ENCODE assay signal across 18 mouse cellular contexts in the genomic region with DNA sequence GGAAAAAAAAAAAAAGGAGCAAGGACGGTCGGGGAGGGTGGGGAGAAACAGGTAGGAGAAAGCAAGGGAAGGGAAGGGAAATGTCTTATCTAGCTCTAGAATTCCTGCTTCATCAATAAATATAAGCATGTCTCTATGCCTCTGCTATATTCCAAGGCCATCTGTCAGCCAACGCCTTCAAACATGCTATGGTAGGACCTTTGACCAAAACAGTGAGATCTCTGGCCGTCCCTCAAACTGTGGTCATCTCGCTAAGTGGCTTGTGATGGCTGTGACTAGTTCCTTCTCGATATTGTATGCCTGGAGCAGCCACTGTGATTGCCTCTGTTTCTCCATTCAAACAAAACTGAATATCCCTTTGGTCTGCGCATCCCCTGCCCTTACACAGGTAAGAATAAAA. TPM values are rescaled to one million over a fixed set of nuclear protein-coding genes. Genes with fewer than 3 reads are reported as not detected.
DNase-seq lines count a peak whose midpoint lies in the region; ATAC-seq and TF ChIP-seq lines count a peak whose summit lies in the region.
"Had no signal": no experiment of that assay in that cellular context is flagged by ENCODE, and none has a peak within 500 bp of the region (broad histone marks: within the 10 kb centered on the region; RNA-seq: fewer than 3 reads in every experiment).

No protein-coding gene starts in this region.

- peak; percentile 44; the same call in 1 of the 2 replicates for ATAC-seq in lung, embryonic 14.5 days (ENCODE audit: insufficient read depth)
- no peak for ATAC-seq in lung, postnatal 0 days

- H3K27me3 ChIP-seq in lung, embryonic 14.5 days (ENCODE audit: insufficient read depth, low read length): no peaks in the 10 kb centered on the region
- H3K27me3 ChIP-seq in lung, postnatal 0 days (replicated peaks; ENCODE audit: insufficient read depth, low read length): no peaks in the 10 kb centered on the region

- no peak for TF ChIP-seq EP300 in lung, postnatal 0 days (IDR thresholded peaks at IDR 0.05)

- H3K36me3 ChIP-seq in lung, embryonic 14.5 days (ENCODE audit: insufficient read depth): no peaks in the 10 kb centered on the region
- H3K36me3 ChIP-seq in lung, postnatal 0 days (ENCODE audit: insufficient read depth, low read length): no peaks in the 10 kb centered on the region
- H3K36me3 ChIP-seq: embryonic facial prominence, embryonic 13.5 days; embryonic facial prominence, embryonic 15.5 days; forebrain, embryonic 10.5 days; forebrain, embryonic 12.5 days had no signal

- no peaks in the 10 kb centered on the region for H3K9me3 ChIP-seq in lung, embryonic 14.5 days (ENCODE audit: low read depth, low read length)
- no peaks in the 10 kb centered on the region for H3K9me3 ChIP-seq in lung, postnatal 0 days (ENCODE audit: low read length)
- H3K9me3 ChIP-seq: embryonic facial prominence, embryonic 13.5 days; embryonic facial prominence, embryonic 15.5 days; forebrain, embryonic 12.5 days had no signal

- no peak overlapping the region for H3K27ac ChIP-seq in lung, embryonic 14.5 days (ENCODE audit: low read depth)
- no peak overlapping the region for H3K27ac ChIP-seq in lung, postnatal 0 days (ENCODE audit: low read length)
- H3K27ac ChIP-seq: embryonic facial prominence, embryonic 13.5 days; embryonic facial prominence, embryonic 15.5 days; forebrain, embryonic 10.5 days; forebrain, embryonic 12.5 days had no signal

- no peak overlapping the region for H3K4me3 ChIP-seq in lung, embryonic 14.5 days (ENCODE audit: low read depth, low read length)
- no peak overlapping the region for H3K4me3 ChIP-seq in lung, postnatal 0 days (ENCODE audit: low read depth, low read length)
- H3K4me3 ChIP-seq in lung, adult 2 months (replicated peaks; ENCODE audit: extremely low read depth, low read depth, low read length): no peak overlapping the region
- H3K4me3 ChIP-seq: embryonic facial prominence, embryonic 13.5 days; embryonic facial prominence, embryonic 15.5 days; erythroblast, embryonic 14.5 days; forebrain, embryonic 10.5 days; forebrain, embryonic 12.5 days had no signal

- TF ChIP-seq POLR2A in lung, adult 2 months (IDR thresholded peaks at IDR 0.05; ENCODE audit: borderline replicate concordance, extremely low read depth, low read depth, low read length): no peak

- H3K4me1 ChIP-seq in lung, embryonic 14.5 days (ENCODE audit: insufficient read depth): no peaks in the 10 kb centered on the region
- no peaks in the 10 kb centered on the region for H3K4me1 ChIP-seq in lung, postnatal 0 days (ENCODE audit: insufficient read depth, low read depth, low read length)
- no peaks in the 10 kb centered on the region for H3K4me1 ChIP-seq in lung, adult 2 months (ENCODE audit: control insufficient read depth, insufficient read depth, low read length)

- no peak overlapping the region for H3K4me2 ChIP-seq in lung, embryonic 14.5 days
- H3K4me2 ChIP-seq in lung, postnatal 0 days (replicated peaks; ENCODE audit: low read depth, low read length): no peak overlapping the region
- H3K4me2 ChIP-seq: embryonic facial prominence, embryonic 15.5 days had no signal

- no peak for TF ChIP-seq CTCF in lung, embryonic 14.5 days (IDR thresholded peaks at IDR 0.05; ENCODE audit: low read depth)
- no peak for TF ChIP-seq CTCF in lung, postnatal 0 days (IDR thresholded peaks at IDR 0.05)
- TF ChIP-seq CTCF in lung, adult 2 months (IDR thresholded peaks at IDR 0.05; ENCODE audit: insufficient read depth, low read length): no peak

- H3K9ac ChIP-seq in lung, embryonic 14.5 days: no peak overlapping the region
- no peak overlapping the region for H3K9ac ChIP-seq in lung, postnatal 0 days (replicated peaks; ENCODE audit: low read depth)
- H3K9ac ChIP-seq: embryonic facial prominence, embryonic 13.5 days; embryonic facial prominence, embryonic 15.5 days; forebrain, embryonic 12.5 days had no signal

- peak; percentile 80 for DNase-seq in lung, embryonic 14.5 days
- no peak for DNase-seq in lung, postnatal 0 days (ENCODE audit: low spot score)
- peak; percentile 55 for DNase-seq in lung, postnatal 10 days
- DNase-seq in lung, postnatal 36 days: no peak
- peak; percentile 29 to 33 for DNase-seq in lung, postnatal 4 days
- no peak for DNase-seq in lung, adult 2 months
- DNase-seq: adrenal gland, adult 2 months; adrenal gland, postnatal 10 days; adrenal gland, postnatal 25 days; cerebellum, adult 18-20 months; cerebellum, adult 8-10 months; cerebellum, postnatal 14 days; embryo, embryonic 11 days had no signal

- WGBS in lung, embryonic 14.5 days: 43% methylated on average over 7 of the region's 7 CpGs
- WGBS in lung, postnatal 0 days: 56% methylated on average over 7 of the region's 7 CpGs
- 70% methylated on average over 7 of the region's 7 CpGs for WGBS in lung, adult 2 months

RNA-seq across cellular contexts. Expression of a gene that starts 19.3 kb away (rescaled TPM):
- 0.70 and 0.74 TPM in 2 replicates for polyA plus RNA-seq in lung, embryonic 14.5 days (2014; fragmentation: Nextera tagmentation; extraction: Ambion mirVana)
- polyA plus RNA-seq in lung, postnatal 0 days (2015; fragmentation: Nextera tagmentation; extraction: Ambion mirVana): 0.12 TPM in 1 of 2 replicates, not detected in the other
- 0.24 and 0.37 TPM in 2 replicates for polyA plus RNA-seq in lung, adult 2 months (2012; rRNA removed)
- polyA plus RNA-seq: adrenal gland, adult 2 months; erythroblast, embryonic 14.5 days had no signal

Comparison
In these comparisons a context has a peak if more than half of its experiments do, and no peak if none do; other contexts are left out.
1. DNase-seq: peak in lung, embryonic 14.5 days (single experiment), lung, postnatal 10 days (single experiment) and lung, postnatal 4 days (2 of 2); none in lung, postnatal 0 days (single experiment), lung, postnatal 36 days (single experiment) and lung, adult 2 months (single experiment).